Mouse (Mus musculus): ENCODE measurements around the gene Dnaaf2.

- TF ChIP-seq CTCF (IDR thresholded peaks at IDR 0.05) (no peak), EP300 (IDR thresholded peaks at IDR 0.05; ENCODE audit: insufficient read depth, low read depth, low read length) (no peak), POLR2A (IDR thresholded peaks at IDR 0.05; ENCODE audit: insufficient read depth, low read depth, low read length) (no peak)
Measured at GRCm38 (mm10) chr12:69214393-69214792, 16.2 kb upstream of the Dnaaf2 start.
